Mouse (Mus musculus): Measurements from ENCODE around the gene Usp54. TPM values are rescaled to one million over a fixed set of nuclear protein-coding genes. Genes with fewer than 3 reads are reported as not detected.
A peak's percentile ranks its signal among the peaks of the same experiment; 100 is the strongest.
"Not testable (repeated sequence)": the region's sequence is repeated elsewhere in the genome, so short reads cannot be mapped to it uniquely, and the experiment has no call there.

Usp54 gene
- total RNA-seq, 2 experiments from 2014 or later, result 12.0 to 14.4 TPM

DNA sequence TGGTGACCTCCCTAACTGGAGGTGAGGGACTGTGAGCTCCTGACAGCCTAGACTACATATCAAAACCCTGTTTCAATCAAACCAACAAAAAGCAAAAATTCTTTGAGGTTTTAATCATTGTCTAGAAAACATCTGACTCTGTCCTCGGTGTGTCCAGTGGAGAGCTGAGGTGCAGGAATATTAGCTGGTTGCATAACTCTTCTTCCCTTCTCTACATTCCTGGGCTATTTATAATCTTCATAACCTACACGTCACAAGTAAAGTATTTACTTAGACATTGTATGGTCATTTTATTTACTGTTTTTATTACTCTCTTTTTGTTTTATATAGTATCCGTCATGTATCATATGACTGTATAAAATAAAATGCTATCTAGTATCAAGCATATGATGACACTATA, 31.3 kb downstream of the Usp54 start:
- DNase-seq, result no peak

DNA sequence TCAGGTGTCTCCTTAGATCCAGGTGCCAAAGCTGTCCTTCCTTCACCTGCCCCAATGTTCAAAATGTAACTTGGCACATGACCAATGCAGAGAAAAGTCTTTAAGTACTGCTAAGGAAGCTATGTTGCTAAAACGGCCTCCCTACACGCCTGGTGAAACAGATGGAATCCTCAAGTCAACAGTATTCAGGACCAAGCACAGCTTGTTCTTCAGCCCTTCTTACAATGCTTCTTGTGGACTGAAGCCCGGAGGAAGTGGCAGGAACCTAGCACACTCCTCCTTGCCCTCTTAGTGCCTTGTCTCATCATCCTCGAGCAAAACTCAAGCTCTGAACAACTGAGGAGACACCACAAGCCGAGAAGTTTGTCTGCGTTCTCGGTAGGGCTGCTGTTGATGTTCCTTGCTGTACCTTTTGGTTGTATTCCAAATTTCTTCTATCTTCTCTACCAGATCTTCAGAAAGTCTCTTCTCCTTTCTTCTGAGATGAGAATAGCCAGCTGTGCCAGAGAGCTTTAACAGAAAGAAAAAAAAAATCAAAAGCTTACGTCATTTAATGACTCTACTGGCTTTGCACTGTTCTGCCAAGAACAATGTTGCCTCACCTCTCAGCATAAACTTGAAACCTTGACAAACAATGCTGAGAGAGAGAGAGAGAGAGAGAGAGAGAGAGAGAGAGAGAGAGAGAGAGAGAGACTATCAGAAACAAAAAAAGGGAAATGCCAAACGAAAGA, 33.3 kb downstream of the Usp54 start:
- peak; percentile 64 to 70 for DNase-seq

DNA sequence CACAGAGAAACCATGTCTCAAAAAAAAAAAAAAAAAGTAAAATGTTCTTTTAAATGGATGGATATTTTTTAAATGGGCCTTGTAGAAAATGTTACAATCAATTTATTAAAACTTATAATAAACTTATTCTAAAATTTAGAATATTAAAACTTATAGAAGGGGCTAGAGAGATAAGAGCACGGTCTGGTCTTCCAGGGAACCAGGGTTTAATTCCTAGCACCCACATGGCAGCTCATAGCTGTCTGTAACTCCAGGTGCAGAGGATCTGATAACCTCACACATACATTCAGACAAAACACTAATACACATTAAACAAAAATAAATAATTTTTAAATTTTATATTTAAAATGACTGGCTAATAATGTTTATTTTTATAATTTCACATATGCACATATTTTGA, 39.6 kb downstream of the Usp54 start:
- no peak for DNase-seq

DNA sequence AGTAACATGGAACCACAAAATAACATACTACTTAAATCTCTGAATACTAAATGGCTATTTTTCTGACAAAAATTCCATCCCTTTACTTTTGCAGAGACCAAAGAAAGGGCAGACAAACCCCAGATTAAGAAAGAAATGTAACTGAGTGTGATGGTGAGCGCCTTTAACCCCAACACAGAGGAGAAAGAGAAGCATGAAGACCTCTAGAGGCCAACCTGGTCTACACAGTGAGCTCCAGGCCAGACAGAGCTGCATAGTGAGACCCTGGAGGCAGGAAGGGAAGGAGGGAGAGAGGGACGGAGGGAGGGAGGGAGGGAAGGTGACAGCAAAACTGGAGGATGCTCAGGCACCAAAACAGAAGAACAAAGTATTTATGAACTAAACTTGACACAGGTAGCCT, 40.7 kb downstream of the Usp54 start:
- no peak for DNase-seq

DNA sequence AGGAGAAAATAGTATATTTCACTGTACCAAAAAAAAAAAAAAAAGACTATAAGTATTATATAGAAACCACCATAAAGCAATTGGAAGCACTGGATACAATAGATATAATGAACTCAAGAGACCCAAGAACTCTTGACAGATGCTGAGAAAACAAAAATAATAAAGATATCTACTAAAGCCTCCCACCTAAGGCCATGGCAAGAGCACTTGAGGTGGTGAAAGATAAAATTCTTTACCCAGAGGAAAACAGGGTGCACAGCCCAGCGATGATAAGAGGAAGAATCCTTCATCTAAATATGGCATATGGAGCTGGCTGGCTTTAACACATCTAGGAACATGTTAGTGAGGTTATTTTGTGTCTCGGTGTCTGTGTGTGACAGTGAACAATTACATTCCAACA, 41.3 kb downstream of the Usp54 start:
- DNase-seq, result no peak

DNA sequence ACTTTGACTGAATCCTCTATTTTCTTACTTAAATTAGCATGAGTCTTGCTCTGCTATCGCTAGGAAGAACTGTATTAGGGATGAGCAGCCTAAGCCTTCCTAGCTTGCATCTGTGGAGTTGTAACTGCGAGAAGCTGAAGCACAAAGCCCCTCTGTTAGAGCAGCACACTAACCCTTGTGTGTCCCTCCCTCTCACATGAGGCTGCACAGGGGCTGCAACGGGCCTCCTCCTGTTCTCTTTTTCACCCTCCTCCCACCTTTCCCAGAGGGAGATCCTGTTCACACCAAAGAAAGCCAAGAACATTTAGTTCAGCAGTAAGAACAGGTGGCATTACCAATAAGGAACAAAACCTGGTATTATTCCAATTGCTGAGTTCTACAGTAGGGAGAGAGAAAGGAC, 45.1 kb downstream of the Usp54 start:
- no peak for DNase-seq

DNA sequence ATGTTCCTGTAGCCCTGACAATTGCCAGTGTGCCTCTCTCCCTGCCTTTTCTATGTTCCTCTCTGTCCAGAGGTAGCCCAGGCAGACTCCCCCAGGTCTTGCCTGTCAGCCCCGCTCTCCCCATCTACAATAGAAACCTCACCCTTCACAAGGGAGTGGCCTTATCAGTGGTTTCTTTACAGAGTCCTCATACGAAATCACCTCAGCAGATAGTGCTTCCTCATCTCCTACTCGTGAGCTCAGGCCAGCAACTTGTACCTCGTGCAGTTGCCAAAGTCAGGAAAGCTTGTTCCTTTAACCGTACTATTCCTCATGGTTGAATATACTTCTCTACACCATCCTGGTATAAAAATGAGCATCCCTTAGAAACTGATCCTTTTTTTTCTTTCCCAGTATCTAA, 53.4 kb downstream of the Usp54 start:
- DNase-seq, result no peak

DNA sequence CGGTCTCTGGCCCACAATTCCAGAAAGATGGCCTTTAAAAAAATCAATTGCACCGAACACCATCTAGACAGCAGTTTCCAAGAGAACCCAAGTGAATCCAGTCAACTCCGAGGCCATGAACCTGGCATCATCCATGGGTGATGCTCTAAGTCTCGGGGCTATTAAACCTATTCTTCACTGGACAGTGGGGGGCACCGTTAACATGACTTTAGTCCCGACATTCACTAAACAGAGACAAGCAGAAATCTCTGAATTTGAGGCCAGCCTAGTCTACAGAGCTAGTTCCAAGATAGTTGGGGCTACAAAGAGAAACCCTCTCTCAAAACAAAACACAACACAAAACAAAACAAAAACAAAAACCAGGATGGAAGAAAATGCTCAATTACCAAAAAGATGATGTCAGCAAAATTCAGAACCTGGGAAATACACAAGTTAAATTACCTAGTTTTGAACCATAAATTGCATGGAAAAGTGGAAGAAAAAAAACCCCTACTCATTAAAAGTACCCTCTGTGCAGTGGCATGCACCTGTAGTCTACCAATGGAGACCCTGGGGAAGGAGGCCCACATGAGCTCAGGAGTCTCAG, 61.9 kb downstream of the Usp54 start:
- DNase-seq, result peak in 1 of 2 experiments; percentile 25

DNA sequence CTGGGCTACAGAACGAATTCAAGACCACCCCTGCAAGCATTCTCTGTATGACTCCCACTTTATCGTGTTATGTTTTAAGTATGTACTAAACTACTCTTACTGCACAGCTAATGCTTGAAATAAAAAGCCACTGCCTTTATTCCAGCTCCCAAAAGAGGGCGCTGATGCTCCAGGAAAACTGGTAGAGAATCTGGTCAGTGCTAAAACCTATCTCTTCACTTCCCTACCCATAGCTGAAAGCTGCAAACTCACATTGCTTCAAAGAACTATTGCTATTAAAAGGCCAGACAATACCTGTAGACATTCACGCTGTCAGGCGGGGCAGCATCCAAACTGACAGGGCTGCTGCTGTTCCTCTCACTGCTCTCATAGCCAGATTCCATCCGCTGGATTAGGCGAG, 64.7 kb downstream of the Usp54 start:
- DNase-seq, result peak; percentile 76 to 91

DNA sequence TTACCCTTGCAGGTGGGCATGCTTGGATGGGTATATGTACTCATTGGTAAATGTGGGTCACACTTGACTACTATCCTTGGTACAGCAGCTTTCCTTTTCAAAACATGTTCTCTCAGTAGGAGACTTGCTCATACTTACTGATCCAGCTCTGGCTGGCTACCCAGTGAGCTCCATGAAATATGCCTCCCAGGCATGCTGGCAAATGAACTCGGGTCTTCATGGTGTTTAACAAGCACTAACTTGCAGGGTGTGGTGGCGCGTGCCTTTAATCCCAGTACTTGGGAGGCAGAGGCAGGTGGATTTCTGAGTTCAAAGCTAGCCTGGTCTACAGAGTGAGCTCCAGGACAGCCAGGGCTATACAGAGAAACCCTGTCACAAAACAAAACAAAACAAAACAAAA, 67.7 kb downstream of the Usp54 start:
- not testable (repeated sequence) for DNase-seq

DNA sequence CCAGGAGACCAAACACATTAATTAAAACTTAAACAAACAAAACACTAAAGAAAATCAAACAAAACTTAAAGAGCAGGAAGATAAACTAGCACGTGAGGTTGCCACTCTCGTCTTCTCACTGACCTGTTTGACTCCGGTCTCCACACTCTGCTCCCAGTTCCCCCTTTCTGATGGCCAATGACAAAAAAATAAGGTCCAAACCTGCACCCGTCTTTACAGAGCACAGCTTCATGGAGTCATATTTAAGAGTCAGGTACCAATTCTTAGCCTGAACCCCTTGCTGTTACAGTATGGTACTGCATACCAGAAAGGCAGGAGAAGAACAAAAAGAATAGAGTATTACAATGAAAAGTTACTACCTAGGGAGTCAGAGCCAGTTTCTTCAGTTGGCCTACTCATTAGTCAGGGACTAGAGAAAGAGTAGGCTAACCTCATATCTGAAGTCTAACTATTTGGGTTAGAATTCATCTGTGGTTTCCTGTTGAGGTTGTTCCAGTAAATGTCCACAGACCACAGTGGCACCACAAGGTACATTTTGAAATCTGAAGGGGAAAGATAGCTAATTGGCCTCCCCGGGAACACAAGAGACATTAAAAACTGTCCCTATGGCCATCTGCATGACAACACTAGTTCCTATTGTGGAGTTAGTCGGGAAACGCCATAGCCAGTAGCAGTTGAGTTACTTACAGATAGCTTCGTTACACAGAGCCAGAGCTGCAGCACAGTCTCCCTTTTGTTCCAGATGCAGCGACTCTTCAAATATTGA, 75.4 kb downstream of the Usp54 start:
- no peak for DNase-seq

DNA sequence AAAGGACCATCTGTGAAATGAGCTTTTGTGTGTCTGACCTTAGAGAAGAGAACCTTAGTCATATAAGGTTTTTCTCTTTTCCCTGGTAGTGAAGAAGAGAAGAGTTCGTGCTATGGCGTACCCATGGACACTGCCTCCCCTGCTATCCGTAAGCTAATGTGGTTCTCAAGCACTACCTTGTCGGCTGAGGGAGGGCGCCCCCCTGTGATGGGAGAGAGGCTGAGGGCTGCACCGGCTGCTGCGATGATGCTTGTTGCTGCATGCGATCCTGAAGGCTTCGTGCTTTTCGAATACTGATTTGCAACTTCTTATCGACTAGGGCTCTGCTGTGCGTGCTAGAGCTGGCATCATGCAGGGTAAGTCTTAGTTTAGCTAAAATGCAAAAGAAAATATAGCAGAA, 76.2 kb downstream of the Usp54 start:
- no peak for DNase-seq

DNA sequence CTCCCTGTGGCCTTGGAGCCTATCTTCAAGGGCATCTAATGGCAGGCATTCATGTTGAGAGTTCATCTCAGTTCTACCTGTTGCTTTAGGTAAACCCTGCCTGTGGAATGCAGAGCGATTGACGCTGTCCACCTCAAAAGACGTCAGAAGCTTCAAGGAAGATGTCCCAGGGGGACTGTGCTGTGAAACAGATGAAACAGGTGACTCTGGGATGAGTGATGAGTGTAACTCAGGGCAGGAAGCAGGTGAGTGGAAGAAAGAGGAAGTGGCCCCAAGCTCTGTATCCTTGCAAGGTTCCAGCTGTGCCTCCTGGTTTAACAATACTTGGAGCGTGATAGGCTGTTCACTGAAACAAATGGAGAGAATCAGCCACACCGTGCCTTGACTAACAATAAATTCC, 79.0 kb downstream of the Usp54 start:
- DNase-seq, result no peak

DNA sequence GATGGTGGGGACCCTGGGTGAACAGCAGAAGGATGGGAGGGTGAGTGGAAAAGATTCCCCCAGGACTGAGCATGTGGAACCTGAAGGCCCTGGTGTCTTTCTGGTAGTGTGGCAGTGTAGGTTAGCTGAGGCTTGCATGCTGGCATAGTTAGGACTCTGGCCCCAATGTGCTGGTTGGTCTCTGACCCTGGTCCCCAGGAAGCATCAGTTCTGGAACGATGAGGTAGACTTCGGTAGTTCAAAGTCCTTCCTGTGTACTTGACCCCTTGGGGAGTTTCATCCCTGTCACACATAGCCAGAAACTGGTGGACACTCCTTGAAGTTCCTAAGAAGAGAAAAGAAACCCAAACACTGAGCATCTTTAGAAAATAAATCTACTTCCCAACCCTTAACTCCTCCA, 90.7 kb downstream of the Usp54 start:
- no peak for DNase-seq

DNA sequence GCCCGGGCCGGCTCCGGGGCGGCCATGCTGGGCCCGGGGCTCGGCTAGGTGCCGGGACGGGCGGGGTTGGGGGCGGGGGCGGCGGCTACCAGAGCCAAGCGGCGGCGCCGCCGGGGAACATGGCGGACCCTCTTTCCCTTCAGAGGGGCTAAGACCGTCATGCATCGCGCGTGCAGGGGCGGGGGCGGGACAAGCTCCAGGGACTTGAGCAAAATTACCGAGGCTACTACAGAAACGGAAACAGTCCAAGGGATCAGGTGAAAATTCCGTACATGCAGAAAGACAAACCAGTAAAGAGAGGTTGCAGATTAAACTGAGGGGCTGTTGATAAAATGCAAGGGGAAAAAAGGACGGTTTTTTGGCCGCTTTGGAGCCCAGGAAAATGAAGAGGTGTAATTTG, 94.4 kb downstream of the Usp54 start, which contains the start of gene Ppp3cb:
Ppp3cb (minus strand) TSS at position 159 of the 400 bp plus-strand sequence.
- DNase-seq, result peak; percentile 87 to 88

DNA sequence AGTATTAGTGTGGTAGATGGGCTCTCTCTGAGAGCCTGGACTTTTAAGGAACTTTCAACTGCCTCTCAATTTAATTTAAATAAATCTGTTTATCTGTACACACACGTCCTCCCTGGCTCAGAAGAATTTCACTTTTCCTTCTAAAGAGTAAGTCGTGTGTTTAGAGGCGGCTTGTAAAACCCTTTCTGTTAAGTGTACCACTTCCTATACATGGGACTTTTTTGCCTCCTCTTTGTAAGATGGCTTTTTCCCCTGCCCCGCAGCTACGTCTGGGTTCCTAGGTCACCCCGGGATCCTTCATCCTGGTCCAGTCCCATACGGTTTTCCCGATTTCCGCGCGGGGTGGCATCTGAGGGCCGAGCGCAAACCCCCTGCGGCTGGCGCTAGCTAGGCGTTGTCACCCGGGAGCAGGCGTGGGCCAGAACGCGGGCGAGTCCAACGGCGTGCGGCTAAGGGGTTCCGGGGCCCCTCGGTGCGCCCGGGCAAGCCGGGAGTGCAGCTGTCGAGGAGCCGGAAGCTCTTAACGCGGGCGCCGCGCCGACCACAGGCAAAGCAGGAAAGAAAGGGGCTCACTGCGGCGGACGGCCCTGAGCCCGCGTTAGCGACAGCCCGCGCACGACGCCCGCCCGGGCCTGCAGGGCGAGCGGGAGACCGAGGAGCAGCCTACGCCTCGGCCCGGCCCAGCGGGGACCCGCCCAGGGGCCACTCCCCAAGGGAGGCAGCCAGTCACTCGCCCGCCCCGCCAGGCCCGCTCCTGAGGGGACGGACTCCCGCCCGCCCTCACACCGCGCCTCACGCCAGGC, 95.1 kb downstream of the Usp54 start:
- DNase-seq, result peak; percentile 89 to 95

DNA sequence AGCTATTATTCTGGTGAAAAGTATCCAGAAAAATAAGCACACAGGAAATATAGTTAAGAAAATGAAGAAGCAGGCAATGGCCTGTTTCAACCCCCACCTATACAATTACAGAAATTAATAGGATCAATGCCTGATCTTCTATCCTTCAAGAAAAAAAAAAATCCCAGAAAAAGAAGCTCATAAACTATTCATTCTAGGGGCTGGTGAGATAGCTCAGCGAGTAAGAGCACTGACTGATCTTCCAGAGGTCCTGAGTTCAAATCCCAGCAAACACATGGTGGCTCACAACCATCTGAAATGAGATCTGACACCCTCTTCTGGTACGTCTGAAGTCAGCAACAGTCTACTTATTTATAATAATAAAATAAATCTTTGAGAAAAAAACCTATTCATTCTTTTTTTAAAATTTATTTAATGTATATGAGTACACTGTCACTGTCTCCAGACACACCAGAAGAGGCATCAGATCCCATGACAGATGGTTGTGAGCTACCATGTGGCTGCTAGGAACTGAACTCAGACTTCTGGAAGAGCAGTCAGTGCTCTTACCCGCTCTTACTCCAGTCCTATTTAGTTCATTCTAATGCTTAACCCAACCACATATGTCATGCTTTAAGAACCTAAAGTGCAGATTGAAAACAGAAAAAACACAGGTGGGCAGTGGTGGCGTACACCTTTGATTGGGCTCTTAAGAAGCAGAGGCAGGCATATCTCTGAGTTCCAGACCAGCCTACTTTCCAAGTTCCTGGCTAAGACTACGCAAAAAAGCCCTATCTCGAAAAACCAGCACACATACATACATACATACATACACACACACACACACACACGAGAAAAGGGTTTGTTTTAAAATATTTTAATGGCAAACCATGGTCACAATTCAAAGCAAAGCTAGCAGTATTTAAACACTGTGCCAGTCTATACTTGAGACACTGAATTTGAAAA, 96.1 kb downstream of the Usp54 start:
- no peak for DNase-seq

DNA sequence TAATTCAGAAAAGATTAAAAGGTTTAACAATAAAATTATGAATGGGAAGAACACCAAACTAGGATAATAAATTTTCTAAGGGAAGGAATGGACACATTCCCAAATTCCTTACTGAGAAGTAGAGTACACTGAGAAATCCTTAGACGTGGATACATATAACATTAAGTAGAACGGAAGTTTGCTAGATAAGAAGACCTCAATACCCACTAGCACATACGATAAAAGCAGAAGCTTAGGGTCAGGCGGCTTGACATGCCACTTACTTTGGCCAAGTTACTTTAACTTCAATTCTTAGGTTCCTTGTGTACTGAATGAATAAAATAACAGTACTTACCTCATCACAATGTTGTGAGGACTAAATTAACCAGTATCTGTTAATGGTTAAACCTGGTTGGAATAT, 111.2 kb downstream of the Usp54 start:
- DNase-seq, result no peak

DNA sequence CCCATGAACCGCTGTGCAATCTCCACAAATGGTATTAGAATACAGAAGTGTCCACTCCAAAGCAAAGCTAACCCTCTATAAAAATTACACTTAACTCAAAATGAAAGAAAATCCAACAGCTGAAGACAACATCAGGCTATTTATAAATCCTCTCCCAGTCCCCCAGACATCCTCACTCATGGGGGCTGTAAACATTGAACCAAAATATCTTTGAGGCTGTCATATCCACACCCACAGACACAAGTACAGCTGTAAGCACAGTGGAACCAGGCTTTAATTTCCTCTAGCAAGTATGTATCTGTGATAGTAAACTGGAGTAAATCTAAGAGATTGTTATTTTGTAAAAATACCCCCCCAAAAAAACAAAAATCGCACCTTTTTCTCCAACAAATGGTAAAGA, 120.7 kb downstream of the Usp54 start:
- DNase-seq, result no peak

DNA sequence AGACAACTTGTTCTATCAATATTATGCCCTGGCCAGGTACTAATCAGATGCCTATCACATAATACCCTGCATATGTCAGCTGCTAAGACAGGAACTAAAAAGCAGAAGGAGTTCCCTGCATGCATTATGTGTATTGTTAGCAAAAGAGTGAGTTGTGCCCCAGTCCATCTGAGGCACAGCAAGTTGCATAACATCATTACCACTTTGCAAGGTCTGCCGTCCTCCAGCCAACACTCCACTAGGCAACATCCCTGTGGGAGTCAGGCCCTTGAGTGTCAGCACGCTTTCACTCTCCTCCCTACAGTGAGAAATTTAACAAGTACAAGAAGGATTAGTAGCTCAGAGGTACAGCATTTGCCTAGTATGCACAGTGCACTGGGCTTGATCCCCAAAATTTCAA, 132.4 kb downstream of the Usp54 start:
- DNase-seq, result no peak

DNA sequence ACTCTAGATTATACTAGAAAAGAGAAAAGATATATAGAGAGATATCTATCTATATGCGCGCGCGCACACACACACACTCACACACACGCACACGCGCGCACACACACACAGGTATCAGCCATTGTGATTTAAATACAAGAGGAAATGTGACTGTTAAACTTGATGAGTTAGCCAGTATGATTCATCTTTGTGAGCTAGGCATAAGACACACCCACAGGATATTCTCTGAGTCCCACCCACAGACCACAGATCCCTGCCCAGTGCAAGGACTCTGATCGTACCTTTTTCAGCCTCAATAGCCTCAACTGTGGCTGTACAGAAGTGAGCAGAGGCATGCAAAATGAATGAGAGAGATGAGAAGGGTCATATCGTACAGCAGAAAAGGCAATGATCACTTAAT, 137.9 kb downstream of the Usp54 start:
- peak in 1 of 2 experiments; percentile 21 for DNase-seq
